Mouse (Mus musculus) spleen, adult 2 months (tissue): ENCODE measurements around the gene Dip2c. TPM values are rescaled to one million over a fixed set of nuclear protein-coding genes. Genes with fewer than 3 reads are reported as not detected.

ENCODE experiments used
- DNase-seq, 2 experiments: peaks; one replicate each; pipeline versions ENCODE4 v3.0.0 to v3.0.0-alpha.2; 2012 to 2021; ENCODE audit warnings: low spot score in 2 of 2, low read depth in 1 of 2
- H3K27ac ChIP-seq: fragments of 200-500 bp; 2 replicates; pipeline ENCODE4 v1.5.1; 2012; ENCODE audit warnings: low read length, inconsistent platforms; ENCODE audit not compliant: insufficient read depth
- H3K27me3 ChIP-seq: fragments of 200-500 bp; 2 replicates; pipeline ENCODE4 v1.6.1; 2012; ENCODE audit warnings: mild to moderate bottlenecking, moderate library complexity, low read length, inconsistent platforms; ENCODE audit not compliant: control insufficient read depth, insufficient read depth
- H3K36me3 ChIP-seq: fragments of 200-500 bp; 2 replicates; pipeline ENCODE4 v1.6.1; 2012; ENCODE audit warnings: mild to moderate bottlenecking, low read length, inconsistent platforms; ENCODE audit not compliant: control insufficient read depth, insufficient read depth
- H3K4me1 ChIP-seq: fragments of 200-500 bp; 2 replicates; pipeline ENCODE4 v1.6.1; 2011; ENCODE audit warnings: inconsistent platforms; ENCODE audit not compliant: control insufficient read depth, insufficient read depth, insufficient read length
- H3K4me3 ChIP-seq: fragments of 200-500 bp; 2 replicates; pipeline ENCODE4 v1.5.1; 2011; ENCODE audit warnings: mild to moderate bottlenecking, inconsistent platforms; ENCODE audit not compliant: insufficient read depth, insufficient read length; ENCODE audit errors: extremely low read depth
- CTCF ChIP-seq: fragments of 200-500 bp; IDR thresholded peaks from 2 replicates; pipeline ENCODE4 v1.5.1; 2011; ENCODE audit warnings: mild to moderate bottlenecking, inconsistent platforms; ENCODE audit not compliant: insufficient read depth, insufficient read length, insufficient replicate concordance; ENCODE audit errors: extremely low read depth
- POLR2A ChIP-seq: fragments of 200-500 bp; IDR thresholded peaks from 2 replicates; pipeline ENCODE4 v1.6.1; 2011; ENCODE audit warnings: low read depth, low read length, inconsistent platforms
- WGBS: fragments of 180-500 bp; shearing (Covaris S2); methylation state at CpG from one replicate; pipeline ENCODE4 v1.1.7; 2018; 5-methylcytosine and 5-hydroxymethylcytosine counted together
- polyA plus RNA-seq: library from polyadenylated mRNA; depleted of rRNA; stranded (reverse); fragments of >200 nt; gene quantifications from 2 replicates; pipeline ENCODE4 v1.2.3, GENCODE M21; 2012

Gene Dip2c
- polyA plus RNA-seq, 1 experiment = 2.3 TPM

- H3K36me3 ChIP-seq = no peaks in the 10 kb centered on the region
- no peak overlapping the region for H3K27ac ChIP-seq
- WGBS = 12% methylated on average over 1 of the region's 1 CpGs
These were observed 190.9 kb downstream of the Dip2c start for GRCm38 (mm10) chr13:9467216-9467615.

GRCm38 (mm10) chr13:9473383-9473782, 197.1 kb downstream of the Dip2c start:
- H3K27ac ChIP-seq = no peak overlapping the region
- H3K4me3 ChIP-seq = no peak overlapping the region
- no peaks in the 10 kb centered on the region for H3K4me1 ChIP-seq
- 89% methylated on average over 1 of the region's 1 CpGs for WGBS
- H3K27me3 ChIP-seq = no peaks in the 10 kb centered on the region
- no peaks in the 10 kb centered on the region for H3K36me3 ChIP-seq
- no peak for DNase-seq
- TF ChIP-seq POLR2A = no peak
- no peak for TF ChIP-seq CTCF

More at GRCm38 (mm10) chr13:9467216-9467615, 190.9 kb downstream of the Dip2c start:
- TF ChIP-seq POLR2A = no peak
- peak; percentile 7; the same call in 1 of the 2 replicates for TF ChIP-seq CTCF
- H3K4me3 ChIP-seq = no peak overlapping the region
- peak; percentile 25 to 44 for DNase-seq
- H3K4me1 ChIP-seq = no peaks in the 10 kb centered on the region
- no peaks in the 10 kb centered on the region for H3K27me3 ChIP-seq

- DNase-seq = no peak
- Histone ChIP-seq H3K27me3 (no peaks in the 10 kb centered on the region), H3K36me3 (no peaks in the 10 kb centered on the region)
These were observed 205.4 kb downstream of the Dip2c start for GRCm38 (mm10) chr13:9481722-9482121.

GRCm38 (mm10) chr13:9489696-9490095, 213.4 kb downstream of the Dip2c start:
- no peaks in the 10 kb centered on the region for H3K4me1 ChIP-seq
- no peak for TF ChIP-seq POLR2A
- TF ChIP-seq CTCF = no peak
- no peak for DNase-seq
- no peak overlapping the region for H3K4me3 ChIP-seq
- no peaks in the 10 kb centered on the region for H3K36me3 ChIP-seq
- 92% methylated on average over 3 of the region's 3 CpGs for WGBS
- H3K27ac ChIP-seq = no peak overlapping the region
- H3K27me3 ChIP-seq = no peaks in the 10 kb centered on the region

More at GRCm38 (mm10) chr13:9481722-9482121, 205.4 kb downstream of the Dip2c start:
- no peak overlapping the region for H3K27ac ChIP-seq
- WGBS = 87% methylated on average over 1 of the region's 1 CpGs
- no peak overlapping the region; the same call in 1 of the 2 replicates for H3K4me3 ChIP-seq
- TF ChIP-seq POLR2A (no peak), CTCF (no peak)
- no peaks in the 10 kb centered on the region; the same call in 1 of the 2 replicates for H3K4me1 ChIP-seq

- TF ChIP-seq POLR2A (no peak), CTCF (no peak)
- peak overlapping the region; percentile 55 for H3K4me3 ChIP-seq
- DNase-seq = peak in 1 of 2 experiments; percentile 26
- H3K4me1 ChIP-seq = no peaks in the 10 kb centered on the region
- no peaks in the 10 kb centered on the region for H3K27me3 ChIP-seq
- H3K36me3 ChIP-seq = no peaks in the 10 kb centered on the region
- 58% methylated on average over 21 of the region's 21 CpGs for WGBS
- no peak overlapping the region for H3K27ac ChIP-seq
These were observed 218.4 kb downstream of the Dip2c start for GRCm38 (mm10) chr13:9494726-9495125.

GRCm38 (mm10) chr13:9504118-9504856, 228.0 kb downstream of the Dip2c start:
- no peak for DNase-seq
- no peaks in the 10 kb centered on the region; the same call in 1 of the 2 replicates for H3K4me1 ChIP-seq
- no peaks in the 10 kb centered on the region for H3K27me3 ChIP-seq
- no peak overlapping the region for H3K27ac ChIP-seq
- H3K36me3 ChIP-seq = no peaks in the 10 kb centered on the region
- 19% methylated on average over 6 of the region's 6 CpGs for WGBS
- TF ChIP-seq POLR2A (no peak), CTCF (no peak)
- H3K4me3 ChIP-seq = no peak overlapping the region

GRCm38 (mm10) chr13:9538556-9538955, 262.2 kb downstream of the Dip2c start:
- TF ChIP-seq CTCF = no peak
- TF ChIP-seq POLR2A = no peak
- Histone ChIP-seq H3K4me1 (no peaks in the 10 kb centered on the region), H3K4me3 (no peak overlapping the region), H3K27ac (no peak overlapping the region), H3K36me3 (no peaks in the 10 kb centered on the region), H3K27me3 (no peaks in the 10 kb centered on the region)
- DNase-seq = no peak
